Mouse (Mus musculus): ENCODE results near the gene Ppp1r14d.

Ppp1r14d gene

DNA sequence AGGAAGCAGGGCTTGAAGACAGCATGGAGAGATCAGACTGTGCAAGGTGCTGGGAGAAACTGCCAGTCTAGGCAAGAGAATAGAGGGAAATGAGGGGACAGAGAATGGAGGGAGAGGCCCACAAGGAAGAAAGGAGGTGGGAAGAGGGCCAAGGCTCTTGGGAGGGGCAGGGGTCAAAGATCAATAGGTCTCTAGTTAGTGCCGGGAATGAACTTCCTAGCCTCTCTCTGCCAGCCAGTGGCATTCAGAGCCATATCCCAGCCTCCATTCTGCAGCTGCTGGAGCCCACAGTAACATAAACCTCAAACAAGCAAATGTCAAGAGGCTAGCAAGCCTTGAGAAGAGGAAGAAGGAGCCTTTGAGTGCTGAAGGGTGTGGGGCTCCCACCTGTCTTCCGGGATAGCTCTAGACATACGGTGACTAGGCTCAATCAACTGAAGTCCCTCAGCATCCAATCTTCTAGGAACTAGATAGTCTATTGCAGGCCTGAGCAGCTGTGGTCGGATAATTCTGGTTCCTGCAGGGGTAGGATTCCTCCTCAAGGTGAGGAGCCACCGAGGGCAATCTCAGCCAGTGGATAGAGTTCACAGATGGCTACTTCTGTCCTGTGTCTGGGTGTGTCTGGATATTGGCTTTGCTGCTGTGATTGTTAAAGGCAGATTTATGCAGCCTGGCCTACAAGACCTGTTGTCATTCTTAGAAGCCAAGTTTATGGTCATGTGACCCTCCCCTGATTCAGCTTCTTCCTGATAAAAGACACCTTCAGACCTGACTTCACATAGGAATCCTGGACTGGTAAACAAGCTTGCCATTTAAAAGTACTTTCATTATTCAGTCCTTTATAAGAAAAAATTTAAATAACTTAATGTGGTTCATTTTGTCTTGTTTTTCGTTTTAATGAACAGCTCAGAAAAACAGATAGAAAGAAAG, at the start of gene Ppp1r14d:
Gene Ppp1r14d, minus strand, starts transcription at position 132 of the 930 bp plus-strand sequence.
- no peak for DNase-seq

DNA sequence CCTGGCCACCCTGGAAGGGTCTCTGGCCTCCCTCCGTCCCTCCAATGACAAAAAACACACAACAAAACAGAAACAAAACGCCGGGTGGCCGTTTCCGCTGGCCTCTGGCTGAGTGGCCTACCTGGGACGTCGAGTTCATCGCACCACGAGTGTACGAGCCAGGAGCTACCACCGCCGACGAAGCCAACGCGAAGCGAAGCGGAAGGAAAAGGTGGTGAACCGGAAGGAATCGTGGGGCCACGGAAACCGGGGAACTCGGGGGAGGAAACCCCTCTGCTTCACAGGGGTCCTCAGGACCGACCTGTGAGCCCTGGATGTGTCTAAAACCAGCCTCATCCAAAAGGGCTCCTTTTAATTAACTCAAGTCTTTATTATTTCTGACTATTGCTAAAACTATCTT, 48.1 kb upstream of the Ppp1r14d start:
- DNase-seq, result no peak

GRCm38 (mm10) chr2:119276926-119277325, 47.2 kb upstream of the Ppp1r14d start:
- no peak for DNase-seq

GRCm38 (mm10) chr2:119274126-119274525, 44.4 kb upstream of the Ppp1r14d start:
- DNase-seq, result no peak

- peak; percentile 76 to 79 for DNase-seq
These were observed 41.1 kb upstream of the Ppp1r14d start, which contains the start of gene Rhov for GRCm38 (mm10) chr2:119270643-119271331. Gene Rhov (minus strand): TSS chr2:119271272.

DNA sequence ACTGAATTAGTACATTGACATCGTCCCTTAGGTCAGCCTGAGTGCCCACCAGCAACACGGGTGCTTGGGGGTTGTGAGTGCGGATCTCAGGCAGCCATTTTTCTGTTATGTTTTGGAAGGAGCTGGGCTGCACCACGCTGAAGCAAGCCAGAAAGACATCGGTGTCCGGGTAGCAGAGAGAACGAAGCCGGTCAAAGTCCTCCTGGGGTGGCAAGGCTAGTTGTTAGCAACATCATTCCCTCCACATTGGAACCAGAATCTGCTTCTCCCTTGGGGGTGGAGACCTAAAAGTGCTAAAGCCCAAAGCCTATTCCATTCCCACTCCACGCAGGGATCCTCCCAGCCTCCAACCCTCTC, 40.6 kb upstream of the Ppp1r14d start:
- DNase-seq, result no peak

GRCm38 (mm10) chr2:119263813-119264212, 34.1 kb upstream of the Ppp1r14d start:
- DNase-seq, result no peak

DNA sequence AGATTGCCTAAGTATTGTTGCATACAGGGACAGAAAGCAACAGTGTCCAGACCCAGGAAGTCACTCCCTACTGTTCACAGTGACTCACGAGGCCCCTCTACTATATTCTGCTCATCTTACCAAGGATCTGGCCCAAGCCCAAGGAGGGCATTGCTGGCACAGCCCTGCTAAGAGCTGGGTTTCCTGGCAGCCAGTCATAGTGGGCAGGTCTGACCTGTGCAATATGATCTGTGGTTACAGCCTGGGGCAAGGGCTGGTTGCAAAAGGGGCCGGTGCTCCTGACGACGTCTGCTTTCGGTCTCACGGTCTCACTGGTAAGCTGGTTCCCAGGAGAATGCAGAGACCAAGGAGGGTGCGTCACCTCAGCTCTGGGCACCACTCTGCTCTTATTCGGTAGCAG, 33.3 kb upstream of the Ppp1r14d start:
- DNase-seq, result no peak

GRCm38 (mm10) chr2:119261326-119261725, 31.6 kb upstream of the Ppp1r14d start:
- no peak for DNase-seq

GRCm38 (mm10) chr2:119260518-119260917, 30.8 kb upstream of the Ppp1r14d start:
- no peak for DNase-seq

DNA sequence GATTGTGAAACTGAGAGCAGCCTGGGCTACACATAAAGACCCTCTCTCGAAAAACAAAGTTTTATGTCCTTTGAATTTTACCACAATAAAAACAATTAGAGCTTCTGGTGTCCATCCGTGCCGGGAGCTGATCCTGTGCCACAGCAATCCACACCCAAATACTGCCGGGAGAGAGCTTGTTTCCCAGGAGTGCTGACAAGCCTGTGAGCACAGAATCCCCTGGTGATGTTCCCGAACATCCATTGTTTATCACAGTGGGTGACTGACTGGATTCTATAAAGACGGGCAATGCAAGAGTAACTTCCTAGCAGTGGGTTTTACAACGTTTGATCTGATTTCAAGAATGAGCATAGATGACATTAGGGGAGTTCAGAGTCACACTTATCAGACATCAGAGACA, 25.3 kb upstream of the Ppp1r14d start:
- DNase-seq, result no peak

- DNase-seq, result peak; percentile 83 to 88
These were observed 21.2 kb upstream of the Ppp1r14d start for GRCm38 (mm10) chr2:119250826-119251478.

DNA sequence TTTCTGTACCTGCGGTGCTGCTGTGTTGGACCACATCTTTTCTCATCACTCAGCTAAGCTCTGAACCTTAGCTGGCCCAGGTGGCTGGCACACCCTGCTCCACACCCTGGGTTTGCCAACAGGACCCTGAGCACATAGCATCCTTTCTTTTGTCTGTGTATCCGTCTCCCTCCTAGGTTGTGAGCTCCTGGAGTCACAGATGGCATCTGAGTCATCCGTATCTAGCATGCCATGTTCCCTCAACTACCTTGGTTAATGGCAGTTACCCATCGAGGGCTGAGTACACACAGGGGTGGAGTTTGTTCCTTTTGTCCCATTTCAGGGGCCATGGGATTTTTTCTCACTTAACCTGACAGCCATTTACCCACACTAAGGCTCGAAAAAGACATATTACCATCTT, 20.7 kb upstream of the Ppp1r14d start:
- no peak for DNase-seq

GRCm38 (mm10) chr2:119249592-119250061, 19.9 kb upstream of the Ppp1r14d start:
- no peak for DNase-seq

DNA sequence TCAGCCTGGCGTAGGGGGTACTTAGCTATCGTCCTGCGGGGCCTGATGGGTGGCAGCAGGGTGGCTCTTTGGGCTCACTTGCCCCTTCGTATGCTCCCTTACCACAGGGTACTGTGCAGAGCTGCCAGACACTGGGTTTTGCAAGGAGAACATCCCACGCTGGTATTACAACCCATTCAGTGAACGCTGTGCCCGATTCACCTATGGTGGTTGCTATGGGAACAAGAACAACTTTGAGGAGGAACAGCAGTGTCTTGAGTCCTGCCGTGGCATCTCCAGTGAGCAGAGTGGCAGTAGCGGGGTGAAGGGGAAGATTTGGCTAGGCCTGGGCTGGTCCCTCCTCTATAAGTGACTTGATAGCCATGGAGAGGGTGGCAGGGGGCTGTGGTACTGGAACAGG, 18.2 kb upstream of the Ppp1r14d start:
- DNase-seq, result no peak

DNA sequence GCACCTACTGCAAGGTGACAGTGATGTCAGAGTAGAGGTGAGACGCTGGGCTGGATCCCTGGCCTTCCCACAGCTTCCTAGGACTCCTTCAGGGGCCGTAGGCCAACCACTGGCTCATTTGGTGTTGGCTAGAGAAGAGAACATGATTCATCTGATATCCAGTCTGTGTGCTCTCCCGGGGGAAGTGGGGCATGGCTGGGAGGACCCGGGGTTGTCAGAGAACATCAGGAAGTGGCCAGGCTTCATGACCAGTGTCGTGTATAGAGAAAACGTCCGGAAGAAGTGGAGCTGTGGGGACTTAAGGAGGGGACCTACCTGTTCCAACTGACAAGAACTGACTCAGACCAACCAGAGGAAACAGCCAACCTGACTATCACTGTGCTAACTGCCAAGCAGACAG, 15.5 kb upstream of the Ppp1r14d start:
- DNase-seq, result no peak

DNA sequence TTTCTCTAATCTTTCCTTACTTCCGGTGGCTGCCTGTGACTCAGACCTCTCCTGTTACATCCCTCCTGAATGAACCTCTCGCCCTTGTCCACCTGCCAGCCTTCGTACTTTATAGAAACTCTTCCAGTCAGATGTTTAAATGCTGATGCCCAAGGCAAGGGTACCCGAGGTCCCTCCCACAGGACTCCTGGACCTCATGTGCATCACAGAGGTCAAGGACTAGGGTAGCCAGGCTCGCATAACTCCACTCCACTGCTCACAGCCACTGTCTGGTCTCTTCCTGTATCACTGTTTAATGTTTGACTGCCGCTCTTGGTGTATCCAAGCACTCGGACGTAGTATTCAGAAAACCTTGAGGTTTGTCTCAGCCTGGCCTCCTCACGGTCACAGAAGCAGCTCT, 12.8 kb upstream of the Ppp1r14d start:
- no peak for DNase-seq

- DNase-seq, result no peak
These were observed 11.1 kb upstream of the Ppp1r14d start for GRCm38 (mm10) chr2:119240819-119241186.

DNA sequence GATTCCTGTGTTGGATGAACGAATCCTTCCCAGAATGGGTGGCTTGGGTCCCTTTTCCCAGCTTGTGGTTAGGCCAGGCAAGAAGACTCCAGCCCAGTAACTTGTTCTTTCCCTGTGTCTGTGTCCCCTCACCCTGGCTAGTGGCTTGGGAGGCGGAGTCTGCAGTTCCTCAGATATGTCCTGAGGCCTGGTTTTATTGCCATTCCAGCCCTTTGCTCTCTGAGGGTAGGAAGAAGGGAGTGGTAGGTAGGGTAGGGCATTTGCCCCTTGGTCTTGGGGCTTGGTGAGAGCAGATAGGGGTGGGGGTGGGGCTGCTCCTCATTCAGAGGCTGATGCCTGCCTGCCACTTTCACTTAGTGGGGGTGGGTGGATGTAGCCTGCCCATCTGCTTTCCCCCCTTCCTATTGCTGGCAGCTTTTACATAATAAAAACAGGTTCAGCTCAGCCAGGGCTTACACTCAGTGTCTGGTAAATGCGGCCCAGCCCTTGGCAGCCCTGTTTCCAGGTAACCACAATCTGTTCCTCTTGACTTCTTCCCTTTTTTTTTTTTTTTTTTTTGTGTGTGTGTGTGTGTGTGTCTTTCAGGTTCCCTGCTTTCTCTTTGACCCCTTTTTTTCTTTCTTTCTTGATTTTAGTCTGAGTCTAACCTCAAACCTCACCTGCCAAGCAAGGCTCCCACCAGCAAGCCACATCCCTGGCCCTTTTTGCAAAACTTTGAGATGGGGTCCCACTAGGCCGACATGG, 10.5 kb upstream of the Ppp1r14d start:
- DNase-seq, result no peak

- no peak for DNase-seq
These were observed 9.0 kb upstream of the Ppp1r14d start for GRCm38 (mm10) chr2:119238671-119239070.

GRCm38 (mm10) chr2:119237871-119238220, 8.1 kb upstream of the Ppp1r14d start:
- DNase-seq, result no peak

DNA sequence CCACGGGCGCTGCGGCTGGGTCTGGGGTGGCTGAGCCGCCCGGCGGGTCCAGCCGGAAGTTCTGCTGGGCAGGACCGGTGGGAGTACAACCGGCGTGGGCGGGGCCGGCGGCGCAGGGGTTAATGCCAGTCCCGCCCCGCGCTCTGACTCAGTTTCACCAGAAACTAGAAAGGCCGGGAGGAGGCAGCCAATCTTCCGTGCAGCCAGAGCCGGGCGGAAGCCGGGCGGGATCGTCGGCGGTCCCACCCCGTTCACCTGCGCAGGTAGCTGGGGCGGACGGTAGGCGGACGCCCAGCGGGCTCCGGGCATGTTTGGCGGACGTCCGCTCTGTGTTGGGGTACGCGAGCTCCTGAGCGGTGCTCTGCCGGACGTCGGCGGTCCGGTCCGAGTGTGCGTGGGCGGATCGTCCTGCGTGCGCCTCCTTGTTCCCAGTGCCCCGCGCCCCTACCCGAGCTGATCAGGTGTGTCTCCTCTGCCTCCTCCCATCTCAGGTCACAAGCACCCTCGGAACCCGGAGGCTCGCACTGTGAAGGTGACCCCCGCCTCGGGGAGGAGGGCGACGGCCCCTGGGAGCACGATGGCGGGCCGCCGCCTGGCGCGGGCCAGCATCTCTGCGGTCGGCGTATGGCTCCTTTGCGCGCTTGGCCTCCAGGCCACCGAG, 7.6 kb upstream of the Ppp1r14d start, which contains the start of gene Spint1:
Gene Spint1, plus strand, starts transcription at position 153 of the 661 bp plus-strand sequence.
- DNase-seq, result no peak

Data from thymus, postnatal 36 days (tissue).